Mouse (Mus musculus): ENCODE data around the gene Ushbp1. TPM values are rescaled to one million over a fixed set of nuclear protein-coding genes. Genes with fewer than 3 reads are reported as not detected.

Gene Ushbp1
- polyA plus RNA-seq, 1 experiment = 155 TPM

DNA sequence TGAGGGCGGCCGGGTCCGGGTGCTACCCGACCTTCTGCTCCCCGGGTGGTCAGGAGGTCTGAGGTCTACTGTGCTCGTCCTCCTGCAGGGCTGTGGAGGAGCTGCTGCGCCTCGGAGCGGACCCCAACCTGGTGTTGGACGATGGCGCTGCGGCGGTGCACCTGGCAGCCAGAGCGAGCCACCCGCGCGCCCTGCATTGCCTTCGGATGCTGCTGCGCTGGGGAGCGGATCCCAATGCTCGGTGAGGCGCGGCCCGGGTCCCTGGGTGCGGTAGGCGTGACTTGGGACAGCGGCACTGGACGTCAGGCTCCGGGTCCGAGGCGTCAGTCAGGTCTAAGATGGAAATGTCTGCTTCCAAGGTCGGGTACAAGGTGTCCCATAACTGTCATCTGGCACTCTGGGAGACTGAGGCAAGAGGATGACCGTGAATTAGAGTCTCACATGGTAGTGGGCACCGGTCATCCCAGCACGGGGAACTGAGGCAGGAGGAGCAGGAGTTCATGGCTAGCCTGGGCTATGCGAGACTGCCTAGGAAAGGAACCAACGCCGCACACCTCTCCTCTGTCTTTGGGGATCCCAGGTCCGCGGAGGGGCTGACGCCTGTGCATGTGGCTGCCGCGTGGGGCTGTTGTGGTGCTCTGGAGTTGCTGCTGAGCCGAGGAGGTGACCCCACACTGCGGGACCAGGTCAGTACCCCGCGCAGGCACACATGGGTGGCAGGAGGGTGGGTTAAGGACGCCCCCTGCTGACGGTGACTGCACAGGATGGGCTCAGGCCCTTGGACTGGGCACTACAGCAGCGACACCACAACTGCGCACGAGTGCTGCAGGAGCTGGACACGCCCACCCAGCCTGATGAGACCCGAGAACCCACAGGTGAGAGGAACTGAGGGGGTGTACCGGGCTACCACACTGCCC, 10.8 kb upstream of the Ushbp1 start:
- Histone ChIP-seq H3K4me3 (replicated peaks; ENCODE audit: extremely low read depth, low read depth, low read length) (no peak overlapping the region), H3K4me1 (ENCODE audit: control insufficient read depth, insufficient read depth, low read length) (peaks cover 6% of the 10 kb centered on the region; the same call in 1 of the 2 replicates)
- TF ChIP-seq CTCF (IDR thresholded peaks at IDR 0.05; ENCODE audit: insufficient read depth, low read length) (peak; percentile 70), POLR2A (IDR thresholded peaks at IDR 0.05; ENCODE audit: borderline replicate concordance, extremely low read depth, low read depth, low read length) (no peak)
- under 1% methylated on average over 55 of the region's 55 CpGs for WGBS
- peak; percentile 57 for DNase-seq

- TF ChIP-seq CTCF (IDR thresholded peaks at IDR 0.05; ENCODE audit: insufficient read depth, low read length) (peak; percentile 49), POLR2A (IDR thresholded peaks at IDR 0.05; ENCODE audit: borderline replicate concordance, extremely low read depth, low read depth, low read length) (peak; percentile 64; the same call in 1 of the 2 replicates)
- peak; percentile 98 for DNase-seq
- H3K4me3 ChIP-seq (replicated peaks; ENCODE audit: extremely low read depth, low read depth, low read length) = peak within 1 kb of the TSS; percentile 29
- 13% methylated on average over 33 of the region's 33 CpGs for WGBS
- peaks cover 6% of the 10 kb centered on the region; the same call in 1 of the 2 replicates for H3K4me1 ChIP-seq (ENCODE audit: control insufficient read depth, insufficient read depth, low read length)
These were observed 9.9 kb upstream of the Ushbp1 start, which contains the start of gene Ankle1 for GRCm38 (mm10) chr8:71405401-71406098. Ankle1 (plus strand) TSS chr8:71406010.

GRCm38 (mm10) chr8:71404951-71405351, 9.3 kb upstream of the Ushbp1 start:
- no peak overlapping the region for H3K4me3 ChIP-seq (replicated peaks; ENCODE audit: extremely low read depth, low read depth, low read length)
- 67% methylated on average over 9 of the region's 9 CpGs for WGBS
- peaks cover 6% of the 10 kb centered on the region; the same call in 1 of the 2 replicates for H3K4me1 ChIP-seq (ENCODE audit: control insufficient read depth, insufficient read depth, low read length)
- DNase-seq = no peak
- no peak for TF ChIP-seq CTCF (IDR thresholded peaks at IDR 0.05; ENCODE audit: insufficient read depth, low read length)
- no peak for TF ChIP-seq POLR2A (IDR thresholded peaks at IDR 0.05; ENCODE audit: borderline replicate concordance, extremely low read depth, low read depth, low read length)

DNA sequence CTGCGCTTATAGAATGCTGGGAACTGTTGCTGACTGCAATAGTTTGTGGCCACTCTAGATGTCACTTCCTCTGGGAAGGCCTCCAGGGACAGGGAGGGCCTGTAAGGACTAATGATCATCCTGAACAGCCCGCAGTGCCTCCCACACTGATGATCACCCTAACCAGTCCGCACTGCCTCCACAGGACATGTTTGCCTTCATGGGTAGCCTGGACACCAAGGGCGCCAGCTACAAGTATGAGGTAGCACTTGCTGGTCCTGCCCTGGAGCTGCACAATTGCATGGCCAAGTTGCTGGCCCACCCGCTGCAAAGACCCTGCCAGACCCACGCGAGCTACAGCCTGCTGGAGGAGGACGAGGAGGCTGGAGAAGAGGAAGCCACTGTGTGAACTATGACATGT, 8.4 kb upstream of the Ushbp1 start:
- no peak for DNase-seq
- H3K4me3 ChIP-seq (replicated peaks; ENCODE audit: extremely low read depth, low read depth, low read length) = no peak overlapping the region
- 85% methylated on average over 8 of the region's 8 CpGs for WGBS
- peaks cover 6% of the 10 kb centered on the region; the same call in 1 of the 2 replicates for H3K4me1 ChIP-seq (ENCODE audit: control insufficient read depth, insufficient read depth, low read length)
- TF ChIP-seq POLR2A (IDR thresholded peaks at IDR 0.05; ENCODE audit: borderline replicate concordance, extremely low read depth, low read depth, low read length) (no peak), CTCF (IDR thresholded peaks at IDR 0.05; ENCODE audit: insufficient read depth, low read length) (no peak)

- TF ChIP-seq CTCF (IDR thresholded peaks at IDR 0.05; ENCODE audit: insufficient read depth, low read length) (no peak), POLR2A (IDR thresholded peaks at IDR 0.05; ENCODE audit: borderline replicate concordance, extremely low read depth, low read depth, low read length) (no peak)
- 64% methylated on average over 6 of the region's 6 CpGs for WGBS
- H3K4me3 ChIP-seq (replicated peaks; ENCODE audit: extremely low read depth, low read depth, low read length) = no peak overlapping the region
- peaks cover 6% of the 10 kb centered on the region; the same call in 1 of the 2 replicates for H3K4me1 ChIP-seq (ENCODE audit: control insufficient read depth, insufficient read depth, low read length)
- no peak for DNase-seq
These were observed 7.7 kb upstream of the Ushbp1 start for GRCm38 (mm10) chr8:71403107-71403885.

DNA sequence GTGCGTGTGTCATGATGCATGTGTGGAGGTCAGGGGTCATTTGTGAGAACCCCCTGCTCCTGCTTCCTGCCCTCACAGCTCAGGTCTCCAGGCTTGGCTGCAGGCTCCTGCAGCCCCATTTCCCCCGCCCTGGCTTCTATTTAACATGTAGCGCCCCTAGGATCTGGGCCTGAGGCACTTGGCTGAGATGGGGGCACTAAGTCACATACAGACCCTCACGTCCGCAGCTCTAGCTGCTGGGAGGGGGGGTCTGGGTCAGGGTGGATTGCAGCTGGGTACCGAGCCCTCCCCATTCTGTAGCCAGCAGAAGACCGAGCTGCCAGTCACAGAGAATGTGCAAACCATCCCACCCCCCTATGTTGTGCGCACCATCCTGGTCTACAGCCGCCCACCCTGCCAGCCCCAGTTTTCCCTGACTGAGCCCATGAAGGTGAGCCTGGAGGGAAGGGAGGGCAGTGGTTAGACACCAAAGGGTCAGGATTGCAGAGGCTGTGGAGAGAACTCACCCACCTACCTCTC, 6.9 kb upstream of the Ushbp1 start:
- WGBS = 87% methylated on average over 9 of the region's 9 CpGs
- peaks cover 7% of the 10 kb centered on the region for H3K4me1 ChIP-seq (ENCODE audit: control insufficient read depth, insufficient read depth, low read length)
- H3K4me3 ChIP-seq (replicated peaks; ENCODE audit: extremely low read depth, low read depth, low read length) = no peak overlapping the region
- TF ChIP-seq POLR2A (IDR thresholded peaks at IDR 0.05; ENCODE audit: borderline replicate concordance, extremely low read depth, low read depth, low read length) (no peak), CTCF (IDR thresholded peaks at IDR 0.05; ENCODE audit: insufficient read depth, low read length) (no peak)
- DNase-seq = no peak

DNA sequence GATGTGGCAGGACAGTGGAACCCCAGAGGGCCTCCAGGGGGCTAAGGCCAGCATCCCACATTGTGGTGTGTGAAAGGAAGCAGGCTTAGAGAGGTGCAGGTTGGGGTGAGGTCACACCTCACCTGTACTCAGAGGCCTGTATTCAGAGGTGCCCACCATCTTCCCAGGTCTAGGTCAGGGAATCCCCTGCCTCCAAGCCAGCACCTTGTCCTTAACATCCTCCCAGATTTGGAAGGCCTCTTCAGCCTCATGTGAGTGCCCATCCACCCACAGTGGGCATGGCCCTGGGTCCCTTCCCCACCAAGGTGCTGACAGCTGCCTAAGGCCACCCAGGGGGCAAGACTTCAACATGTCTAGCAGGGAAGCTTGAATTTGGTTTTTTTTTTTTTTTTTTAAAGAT, 5.9 kb upstream of the Ushbp1 start:
- Histone ChIP-seq H3K4me3 (replicated peaks; ENCODE audit: extremely low read depth, low read depth, low read length) (no peak overlapping the region), H3K4me1 (ENCODE audit: control insufficient read depth, insufficient read depth, low read length) (peaks cover 8% of the 10 kb centered on the region)
- TF ChIP-seq CTCF (IDR thresholded peaks at IDR 0.05; ENCODE audit: insufficient read depth, low read length) = no peak
- TF ChIP-seq POLR2A (IDR thresholded peaks at IDR 0.05; ENCODE audit: borderline replicate concordance, extremely low read depth, low read depth, low read length) = no peak
- no peak for DNase-seq

- 96% methylated on average over 2 of the region's 2 CpGs for WGBS
- H3K4me3 ChIP-seq (replicated peaks; ENCODE audit: extremely low read depth, low read depth, low read length) = no peak overlapping the region
- no peak for DNase-seq
- peaks cover 9% of the 10 kb centered on the region for H3K4me1 ChIP-seq (ENCODE audit: control insufficient read depth, insufficient read depth, low read length)
- no peak for TF ChIP-seq POLR2A (IDR thresholded peaks at IDR 0.05; ENCODE audit: borderline replicate concordance, extremely low read depth, low read depth, low read length)
- TF ChIP-seq CTCF (IDR thresholded peaks at IDR 0.05; ENCODE audit: insufficient read depth, low read length) = no peak
These were observed 5.2 kb upstream of the Ushbp1 start for GRCm38 (mm10) chr8:71400826-71401225.

GRCm38 (mm10) chr8:71397701-71398100, 2.1 kb upstream of the Ushbp1 start:
- 83% methylated on average over 12 of the region's 12 CpGs for WGBS
- no peak for DNase-seq
- TF ChIP-seq CTCF (IDR thresholded peaks at IDR 0.05; ENCODE audit: insufficient read depth, low read length) (no peak), POLR2A (IDR thresholded peaks at IDR 0.05; ENCODE audit: borderline replicate concordance, extremely low read depth, low read depth, low read length) (no peak)
- Histone ChIP-seq H3K4me3 (replicated peaks; ENCODE audit: extremely low read depth, low read depth, low read length) (no peak overlapping the region), H3K4me1 (ENCODE audit: control insufficient read depth, insufficient read depth, low read length) (peaks cover 9% of the 10 kb centered on the region)

Measured in lung, adult 2 months (tissue).